Mouse (Mus musculus) cerebellum, postnatal 25 days (tissue): ENCODE results near the gene Bmp6.

Source experiments
- DNase-seq, 2 experiments: peaks; one replicate each; pipeline ENCODE4 v3.0.0; 2021; ENCODE audit warnings: mixed read lengths in 2 of 2

Bmp6 gene

GRCm38 (mm10) chr13:38344713-38345430 is at the start of gene Bmp6:
TSS of gene Bmp6 (plus strand) at chr13:38345107.
- DNase-seq = peak; percentile 58 to 76

GRCm38 (mm10) chr13:38296166-38296565 is 48.7 kb upstream of the Bmp6 start:
- no peak for DNase-seq

- DNase-seq = no peak
Observed at GRCm38 (mm10) chr13:38296601-38297000, 48.3 kb upstream of the Bmp6 start.

GRCm38 (mm10) chr13:38311125-38311524 is 33.8 kb upstream of the Bmp6 start:
- DNase-seq = no peak

GRCm38 (mm10) chr13:38312357-38313040 is 32.4 kb upstream of the Bmp6 start:
- no peak for DNase-seq

GRCm38 (mm10) chr13:38314590-38314989 is 30.3 kb upstream of the Bmp6 start:
- DNase-seq = no peak

- DNase-seq = no peak
Observed at GRCm38 (mm10) chr13:38318418-38318817, 26.5 kb upstream of the Bmp6 start.

GRCm38 (mm10) chr13:38320354-38320753 is 24.6 kb upstream of the Bmp6 start:
- DNase-seq = no peak

- no peak for DNase-seq
Observed at GRCm38 (mm10) chr13:38324452-38324851, 20.5 kb upstream of the Bmp6 start.

GRCm38 (mm10) chr13:38327377-38327776 is 17.5 kb upstream of the Bmp6 start:
- no peak for DNase-seq

GRCm38 (mm10) chr13:38333496-38333895 is 11.4 kb upstream of the Bmp6 start:
- no peak for DNase-seq

- DNase-seq = peak; percentile 43 to 70
Observed at GRCm38 (mm10) chr13:38342598-38342997, 2.3 kb upstream of the Bmp6 start.

- DNase-seq = no peak
Observed at GRCm38 (mm10) chr13:38343202-38343601, 1.7 kb upstream of the Bmp6 start.

- DNase-seq = peak; percentile 9 to 15
Observed at GRCm38 (mm10) chr13:38345431-38345820, 519 bp downstream of the Bmp6 start.

GRCm38 (mm10) chr13:38346096-38346915 is 1.4 kb downstream of the Bmp6 start:
- DNase-seq = peak; percentile 15 to 21

- DNase-seq = peak; percentile 10 to 16
Observed at GRCm38 (mm10) chr13:38347021-38347774, 2.3 kb downstream of the Bmp6 start.

- DNase-seq = peak in 1 of 2 experiments; percentile 8
Observed at GRCm38 (mm10) chr13:38347775-38348135, 2.8 kb downstream of the Bmp6 start.

GRCm38 (mm10) chr13:38349046-38349445 is 4.1 kb downstream of the Bmp6 start:
- DNase-seq = no peak

- DNase-seq = no peak
Observed at GRCm38 (mm10) chr13:38349818-38350217, 4.9 kb downstream of the Bmp6 start.

GRCm38 (mm10) chr13:38351996-38352395 is 7.1 kb downstream of the Bmp6 start:
- no peak for DNase-seq

- DNase-seq = no peak
Observed at GRCm38 (mm10) chr13:38352986-38353385, 8.1 kb downstream of the Bmp6 start.

- DNase-seq = no peak
Observed at GRCm38 (mm10) chr13:38353420-38354255, 8.7 kb downstream of the Bmp6 start.
